Mouse (Mus musculus): ENCODE data around the gene Add2.
A peak's percentile ranks its signal among the peaks of the same experiment; 100 is the strongest.

The Add2 gene

GRCm38 (mm10) chr6:86085518-86085917, 57.0 kb downstream of the Add2 start:
- DNase-seq (ENCODE audit: low spot score), result peak; percentile 68

- DNase-seq (ENCODE audit: low spot score), result peak; percentile 41
Observed at GRCm38 (mm10) chr6:86086851-86087571, 58.5 kb downstream of the Add2 start.

GRCm38 (mm10) chr6:86087813-86088212, 59.3 kb downstream of the Add2 start:
- DNase-seq (ENCODE audit: low spot score), result no peak

GRCm38 (mm10) chr6:86094202-86094838, 65.8 kb downstream of the Add2 start:
- no peak for DNase-seq (ENCODE audit: low spot score)

GRCm38 (mm10) chr6:86095518-86095917, 67.0 kb downstream of the Add2 start:
- no peak for DNase-seq (ENCODE audit: low spot score)

- DNase-seq (ENCODE audit: low spot score), result no peak
Observed at GRCm38 (mm10) chr6:86096733-86097132, 68.3 kb downstream of the Add2 start.

- DNase-seq (ENCODE audit: low spot score), result no peak
Observed at GRCm38 (mm10) chr6:86097155-86097554, 68.7 kb downstream of the Add2 start.

GRCm38 (mm10) chr6:86099003-86099402, 70.5 kb downstream of the Add2 start:
- DNase-seq (ENCODE audit: low spot score), result no peak

- DNase-seq (ENCODE audit: low spot score), result no peak
Observed at GRCm38 (mm10) chr6:86101451-86101850, 73.0 kb downstream of the Add2 start.

- DNase-seq (ENCODE audit: low spot score), result no peak
Observed at GRCm38 (mm10) chr6:86102874-86103273, 74.4 kb downstream of the Add2 start.

- DNase-seq (ENCODE audit: low spot score), result no peak
Observed at GRCm38 (mm10) chr6:86103614-86104013, 75.1 kb downstream of the Add2 start.

- DNase-seq (ENCODE audit: low spot score), result no peak
Observed at GRCm38 (mm10) chr6:86104719-86105118, 76.2 kb downstream of the Add2 start.

- no peak for DNase-seq (ENCODE audit: low spot score)
Observed at GRCm38 (mm10) chr6:86106045-86106444, 77.6 kb downstream of the Add2 start.

- DNase-seq (ENCODE audit: low spot score), result no peak
Observed at GRCm38 (mm10) chr6:86107101-86107500, 78.6 kb downstream of the Add2 start.

GRCm38 (mm10) chr6:86115843-86116242, 87.4 kb downstream of the Add2 start:
- no peak for DNase-seq (ENCODE audit: low spot score)

- no peak for DNase-seq (ENCODE audit: low spot score)
Observed at GRCm38 (mm10) chr6:86123057-86123456, 94.6 kb downstream of the Add2 start.

- DNase-seq (ENCODE audit: low spot score), result no peak
Observed at GRCm38 (mm10) chr6:86125761-86126160, 97.3 kb downstream of the Add2 start.

GRCm38 (mm10) chr6:86126953-86127581, 98.6 kb downstream of the Add2 start:
- DNase-seq (ENCODE audit: low spot score), result peak; percentile 51

GRCm38 (mm10) chr6:86128504-86128903, 100.0 kb downstream of the Add2 start:
- peak; percentile 49 for DNase-seq (ENCODE audit: low spot score)

GRCm38 (mm10) chr6:86129872-86130498, 101.5 kb downstream of the Add2 start:
- peak; percentile 50 for DNase-seq (ENCODE audit: low spot score)

GRCm38 (mm10) chr6:86133882-86134281, 105.4 kb downstream of the Add2 start:
- DNase-seq (ENCODE audit: low spot score), result no peak

- no peak for DNase-seq (ENCODE audit: low spot score)
Observed at GRCm38 (mm10) chr6:86136206-86136605, 107.7 kb downstream of the Add2 start.

- DNase-seq (ENCODE audit: low spot score), result no peak
Observed at GRCm38 (mm10) chr6:86141284-86141683, 112.8 kb downstream of the Add2 start.

Measured in urinary bladder, postnatal 14 days (tissue).